Mouse (Mus musculus) cortical plate, adult 2 months (tissue): ENCODE results near the gene Rplp1. TPM values are rescaled to one million over a fixed set of nuclear protein-coding genes. Genes with fewer than 3 reads are reported as not detected.

Experiments
- H3K27ac ChIP-seq: fragments of 200-500 bp; 2 replicates; pipeline ENCODE4 v1.5.1; 2012; ENCODE audit warnings: low read length, control low read depth, inconsistent platforms; ENCODE audit not compliant: insufficient read depth
- H3K4me1 ChIP-seq: fragments of 200-500 bp; 2 replicates; pipeline ENCODE4 v1.6.1; 2011; ENCODE audit warnings: low read length; ENCODE audit not compliant: control insufficient read depth, insufficient read depth
- H3K4me3 ChIP-seq: fragments of 200-500 bp; 2 replicates; pipeline ENCODE4 v1.5.1; 2011; ENCODE audit warnings: mild to moderate bottlenecking, low read length, control low read depth; ENCODE audit not compliant: insufficient read depth
- CTCF ChIP-seq: fragments of 200-500 bp; IDR thresholded peaks from 2 replicates; pipeline ENCODE4 v1.5.1; 2011; ENCODE audit warnings: mild to moderate bottlenecking, control low read depth, low read length; ENCODE audit not compliant: insufficient read depth; ENCODE audit errors: extremely low read depth
- POLR2A ChIP-seq: fragments of 200-500 bp; IDR thresholded peaks from 2 replicates; pipeline ENCODE4 v1.6.1; 2011; ENCODE audit warnings: mild to moderate bottlenecking, low read length, control low read depth; ENCODE audit not compliant: insufficient read depth; ENCODE audit errors: extremely low read depth
- polyA plus RNA-seq: library from polyadenylated mRNA; depleted of rRNA; stranded (reverse); fragments of >200 nt; gene quantifications from 2 replicates; pipeline ENCODE4 v1.2.3, GENCODE M21; 2012; rRNA removed

The Rplp1 gene
- polyA plus RNA-seq, 1 experiment: 3,959 TPM

GRCm38 (mm10) chr9:61885964-61886363, 28.4 kb downstream of the Rplp1 start:
- no peaks in the 10 kb centered on the region for H3K4me1 ChIP-seq
- no peak overlapping the region for H3K4me3 ChIP-seq
- no peak overlapping the region for H3K27ac ChIP-seq
- TF ChIP-seq CTCF: no peak
- no peak for TF ChIP-seq POLR2A

GRCm38 (mm10) chr9:61884936-61885335, 29.4 kb downstream of the Rplp1 start:
- Histone ChIP-seq H3K4me3 (no peak overlapping the region), H3K27ac (no peak overlapping the region), H3K4me1 (no peaks in the 10 kb centered on the region)
- TF ChIP-seq CTCF (no peak), POLR2A (no peak)

GRCm38 (mm10) chr9:61884375-61884774, 30.0 kb downstream of the Rplp1 start:
- Histone ChIP-seq H3K27ac (no peak overlapping the region), H3K4me1 (no peaks in the 10 kb centered on the region), H3K4me3 (no peak overlapping the region)
- no peak for TF ChIP-seq CTCF
- no peak for TF ChIP-seq POLR2A

- H3K27ac ChIP-seq: no peak overlapping the region
These were observed 32.2 kb downstream of the Rplp1 start for GRCm38 (mm10) chr9:61882179-61882578.

GRCm38 (mm10) chr9:61878889-61879288, 35.5 kb downstream of the Rplp1 start:
- Histone ChIP-seq H3K4me1 (no peaks in the 10 kb centered on the region), H3K4me3 (no peak overlapping the region), H3K27ac (no peak overlapping the region)
- TF ChIP-seq POLR2A (no peak), CTCF (peak; percentile 63)

More at GRCm38 (mm10) chr9:61882179-61882578, 32.2 kb downstream of the Rplp1 start:
- TF ChIP-seq CTCF (no peak), POLR2A (no peak)
- no peak overlapping the region for H3K4me3 ChIP-seq
- no peaks in the 10 kb centered on the region for H3K4me1 ChIP-seq

DNA sequence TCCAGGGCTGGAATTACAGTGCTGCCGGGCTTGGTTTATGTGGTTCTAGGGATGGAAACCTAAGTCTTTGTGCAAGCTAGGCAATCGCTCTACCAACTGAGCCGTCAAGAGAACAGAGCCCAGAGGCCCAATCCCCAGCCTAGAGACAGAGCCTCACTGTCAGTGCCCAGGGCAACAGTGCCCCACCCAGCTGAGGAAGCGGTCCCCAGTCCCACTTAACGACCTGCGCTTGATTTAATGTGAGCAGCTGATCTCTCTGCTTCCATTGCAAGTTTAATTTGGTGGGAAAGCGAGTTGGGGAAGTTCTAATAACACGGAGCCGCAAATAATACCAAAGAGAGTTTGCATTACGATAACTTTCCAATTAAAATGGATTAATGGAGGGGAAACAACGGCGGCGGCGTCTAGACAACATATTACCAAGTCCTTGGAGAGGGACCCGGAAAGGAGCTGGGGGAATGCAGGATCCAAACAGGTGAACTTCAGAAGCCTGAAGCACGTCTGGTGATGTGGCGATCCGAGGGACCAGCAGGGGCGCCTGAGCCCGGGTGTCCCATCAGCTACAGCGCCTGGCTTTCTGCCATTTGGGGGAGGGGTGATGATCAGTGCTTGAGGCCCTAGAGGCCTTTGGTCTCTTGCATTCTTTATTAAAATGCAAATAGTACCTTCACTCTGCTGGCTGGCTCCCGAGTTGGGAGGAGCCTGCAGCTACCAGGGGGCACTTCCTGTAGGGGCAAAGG, 36.8 kb downstream of the Rplp1 start:
- no peak for TF ChIP-seq CTCF
- TF ChIP-seq POLR2A: no peak
- H3K4me3 ChIP-seq: no peak overlapping the region
- H3K4me1 ChIP-seq: no peaks in the 10 kb centered on the region
- H3K27ac ChIP-seq: no peak overlapping the region

- TF ChIP-seq CTCF (no peak), POLR2A (no peak)
- Histone ChIP-seq H3K4me1 (no peaks in the 10 kb centered on the region), H3K27ac (no peak overlapping the region), H3K4me3 (no peak overlapping the region)
These were observed 41.0 kb downstream of the Rplp1 start for GRCm38 (mm10) chr9:61873325-61873724.

- Histone ChIP-seq H3K27ac (no peak overlapping the region), H3K4me3 (no peak overlapping the region), H3K4me1 (0 out of 2 replicates have a peak, but pooled peaks cover 1% of the 10 kb centered on the region)
- no peak for TF ChIP-seq POLR2A
- no peak for TF ChIP-seq CTCF
These were observed 41.9 kb downstream of the Rplp1 start for GRCm38 (mm10) chr9:61872246-61872941.

DNA sequence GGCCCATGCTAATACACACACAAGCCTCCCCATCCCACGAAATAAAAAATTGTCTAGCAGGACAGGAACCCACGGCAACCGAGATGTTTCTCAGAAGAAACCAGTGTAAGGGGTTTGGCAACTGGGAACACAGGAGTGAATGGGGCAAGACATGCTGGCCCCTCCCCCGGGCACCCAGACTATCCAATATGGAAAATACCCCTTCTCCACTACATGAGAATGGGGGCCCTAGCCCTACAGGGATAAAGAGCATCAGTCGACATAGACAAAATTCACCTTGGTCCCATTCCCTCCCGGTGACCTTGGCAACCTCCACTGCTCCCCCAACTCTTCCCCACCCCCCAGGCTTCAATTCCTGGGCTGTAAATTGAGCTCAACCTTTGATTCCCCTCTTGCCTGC, 42.5 kb downstream of the Rplp1 start:
- Histone ChIP-seq H3K4me3 (no peak overlapping the region), H3K27ac (no peak overlapping the region), H3K4me1 (0 out of 2 replicates have a peak, but pooled peaks cover 1% of the 10 kb centered on the region)
- TF ChIP-seq POLR2A (no peak), CTCF (no peak)

DNA sequence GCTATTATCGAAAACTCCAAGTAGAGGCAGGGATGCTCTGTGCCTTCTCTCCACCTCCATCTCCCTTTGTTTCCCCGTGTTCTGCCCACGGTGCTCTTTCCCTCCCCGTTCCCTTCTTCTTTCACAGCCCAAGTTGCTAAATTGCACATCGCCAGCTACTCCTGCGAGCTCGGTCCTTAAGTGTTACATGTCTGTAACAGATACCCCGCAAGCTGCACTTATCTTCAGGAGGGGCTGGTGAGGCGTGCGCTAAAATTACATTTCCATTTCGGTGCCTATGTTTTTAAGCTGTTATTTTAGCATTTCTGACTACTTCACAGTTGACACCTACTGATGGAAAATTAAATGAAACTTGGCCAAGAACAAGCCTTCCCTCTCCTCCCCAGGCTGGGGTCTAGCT, 46.7 kb downstream of the Rplp1 start:
- TF ChIP-seq CTCF (no peak), POLR2A (no peak)
- H3K4me3 ChIP-seq: no peak overlapping the region
- 0 out of 2 replicates have a peak, but pooled peaks cover 1% of the 10 kb centered on the region for H3K4me1 ChIP-seq
- no peak overlapping the region for H3K27ac ChIP-seq

Other genes with a start within 250 kb of the Rplp1 start
- gene Kif23, start 32.2 kb upstream of the Rplp1 start, polyA plus RNA-seq: 2.0 and 2.2 TPM in 2 replicates
- gene Paqr5, start 112.3 kb upstream of the Rplp1 start, polyA plus RNA-seq: 5.5 and 8.5 TPM in 2 replicates
- 12.8 and 13.0 TPM in 2 replicates for gene Glce, start 208.1 kb upstream of the Rplp1 start, polyA plus RNA-seq